Mouse (Mus musculus) intestine, embryonic 14.5 days (tissue): ENCODE data around the gene Gprasp2. TPM values are rescaled to one million over a fixed set of nuclear protein-coding genes. Genes with fewer than 3 reads are reported as not detected.
"Not testable (repeated sequence)": the region's sequence is repeated elsewhere in the genome, so short reads cannot be mapped to it uniquely, and the experiment has no call there.

Experiments
- ATAC-seq: fragments of 200-750 bp; cut with Nextera tagmentation; replicated peaks from 2 replicates; pipeline ENCODE4 v1.8.0; 2017; ENCODE audit warnings: low read depth, moderate number of reproducible peaks, moderate TSS enrichment, moderate library complexity; ENCODE audit not compliant: low FRiP score, low TSS enrichment
- DNase-seq: peaks from one replicate; pipeline ENCODE4 v3.0.0-alpha.2; 2018; ENCODE audit warnings: low spot score
- H3K27ac ChIP-seq: fragments of 300-500 bp; sonication (generic); 2 replicates; pipeline ENCODE4 v1.5.1; 2014; ENCODE audit warnings: low read depth, mild to moderate bottlenecking, control low read depth
- H3K27me3 ChIP-seq: fragments of 300-500 bp; sonication (generic); replicated peaks from 2 replicates; pipeline ENCODE4 v1.6.1; 2014; ENCODE audit warnings: low read length, control low read depth; ENCODE audit not compliant: control insufficient read depth, insufficient read depth
- H3K36me3 ChIP-seq: fragments of 300-500 bp; sonication (generic); 2 replicates; pipeline ENCODE4 v1.6.1; 2014; ENCODE audit warnings: low read length, control low read depth; ENCODE audit not compliant: control insufficient read depth, insufficient read depth
- H3K4me1 ChIP-seq: fragments of 300-500 bp; sonication (generic); replicated peaks from 2 replicates; pipeline ENCODE4 v1.6.1; 2014; ENCODE audit warnings: low read length, control low read depth, mixed read lengths; ENCODE audit not compliant: control insufficient read depth, insufficient read depth
- H3K4me2 ChIP-seq: fragments of 300-500 bp; sonication (generic); 2 replicates; pipeline ENCODE4 v1.6.1; 2014; ENCODE audit warnings: low read length
- H3K4me3 ChIP-seq: fragments of 300-500 bp; sonication (generic); 2 replicates; pipeline ENCODE4 v1.5.1; 2014; ENCODE audit warnings: low read depth, low read length, control low read depth, mixed read lengths
- H3K9ac ChIP-seq: fragments of 300-500 bp; sonication (generic); 2 replicates; pipeline ENCODE4 v1.6.1; 2014; ENCODE audit warnings: mild to moderate bottlenecking, low read length
- H3K9me3 ChIP-seq: fragments of 300-500 bp; sonication (generic); 2 replicates; pipeline ENCODE4 v1.6.1; 2016; ENCODE audit warnings: low read length, control low read depth; ENCODE audit not compliant: control insufficient read depth
- WGBS: fragments of 180-500 bp; shearing (Covaris S2); extraction: QIAGEN DNeasy Blood & Tissue Kit; methylation state at CpG from one replicate; pipeline ENCODE4 v1.1.7; 2014; 5-methylcytosine and 5-hydroxymethylcytosine counted together
- polyA plus RNA-seq: library from polyadenylated mRNA; unstranded; fragments of >200 nt; fragmentation: Nextera tagmentation; extraction: Ambion mirVana; gene quantifications from 2 replicates; pipeline ENCODE4 v1.2.1, GENCODE M21; 2014

The Gprasp2 gene
- polyA plus RNA-seq, 1 experiment from 2014 or later, result 19.8 TPM

GRCm38 (mm10) chrX:135835896-135836295 lies 2.9 kb upstream of the Gprasp2 start:
- WGBS, result 50% methylated on average over 1 of the region's 1 CpGs

GRCm38 (mm10) chrX:135837896-135838295 lies 938 bp upstream of the Gprasp2 start:
- DNase-seq (no peak), ATAC-seq (no peak)
- no peak overlapping the region for H3K4me3 ChIP-seq
- H3K27me3 ChIP-seq, result no peaks in the 10 kb centered on the region
- 74% methylated on average over 2 of the region's 2 CpGs for WGBS
- H3K4me2 ChIP-seq, result no peak overlapping the region
- no peaks in the 10 kb centered on the region for H3K9me3 ChIP-seq
- no peak overlapping the region for H3K9ac ChIP-seq
- no peaks in the 10 kb centered on the region for H3K36me3 ChIP-seq
- no peaks in the 10 kb centered on the region for H3K4me1 ChIP-seq
- H3K27ac ChIP-seq, result no peak overlapping the region

More at GRCm38 (mm10) chrX:135835896-135836295, 2.9 kb upstream of the Gprasp2 start:
- not testable (repeated sequence) for DNase-seq, H3K4me1 ChIP-seq, ATAC-seq, H3K27ac ChIP-seq, H3K9ac ChIP-seq, H3K9me3 ChIP-seq, H3K27me3 ChIP-seq, H3K4me2 ChIP-seq, H3K4me3 ChIP-seq, H3K36me3 ChIP-seq

GRCm38 (mm10) chrX:135839397-135840391 lies 860 bp downstream of the Gprasp2 start:
- 8% methylated on average over 16 of the region's 17 CpGs for WGBS
- peak; percentile 52 for ATAC-seq
- peak overlapping the region; percentile 58 for H3K4me2 ChIP-seq
- not testable (repeated sequence) for H3K4me1 ChIP-seq, H3K27me3 ChIP-seq, H3K36me3 ChIP-seq, H3K9me3 ChIP-seq, H3K27ac ChIP-seq
- 0 out of 2 replicates have a peak overlapping the region, but pooled peaks have one; percentile 16 for H3K9ac ChIP-seq
- peak overlapping the region; percentile 39 for H3K4me3 ChIP-seq
- DNase-seq, result peak; percentile 51

GRCm38 (mm10) chrX:135866806-135867205 lies 28.0 kb downstream of the Gprasp2 start:
- H3K9me3 ChIP-seq, H3K9ac ChIP-seq, H3K27me3 ChIP-seq, H3K4me3 ChIP-seq, H3K4me2 ChIP-seq, H3K4me1 ChIP-seq, DNase-seq, H3K36me3 ChIP-seq, ATAC-seq, H3K27ac ChIP-seq: not testable (repeated sequence)
- 74% methylated on average over 9 of the region's 9 CpGs for WGBS

GRCm38 (mm10) chrX:135876679-135877078 lies 37.8 kb downstream of the Gprasp2 start:
- 91% methylated on average over 1 of the region's 1 CpGs for WGBS

GRCm38 (mm10) chrX:135879626-135880025 lies 40.8 kb downstream of the Gprasp2 start:
- no peak overlapping the region for H3K4me3 ChIP-seq
- DNase-seq (no peak), ATAC-seq (no peak)
- no peaks in the 10 kb centered on the region for H3K9me3 ChIP-seq
- H3K27ac ChIP-seq, result no peak overlapping the region
- H3K4me2 ChIP-seq, result no peak overlapping the region
- H3K27me3 ChIP-seq, result no peaks in the 10 kb centered on the region
- 87% methylated on average over 1 of the region's 1 CpGs for WGBS
- no peak overlapping the region for H3K9ac ChIP-seq
- no peaks in the 10 kb centered on the region for H3K36me3 ChIP-seq
- H3K4me1 ChIP-seq, result no peaks in the 10 kb centered on the region

More at GRCm38 (mm10) chrX:135876679-135877078, 37.8 kb downstream of the Gprasp2 start:
- no peaks in the 10 kb centered on the region for H3K9me3 ChIP-seq
- DNase-seq (no peak), ATAC-seq (no peak)
- no peak overlapping the region for H3K9ac ChIP-seq
- no peak overlapping the region for H3K4me3 ChIP-seq
- no peaks in the 10 kb centered on the region for H3K4me1 ChIP-seq
- no peak overlapping the region for H3K4me2 ChIP-seq
- H3K36me3 ChIP-seq, result no peaks in the 10 kb centered on the region
- no peaks in the 10 kb centered on the region for H3K27me3 ChIP-seq
- no peak overlapping the region for H3K27ac ChIP-seq

- ATAC-seq (peak; percentile 100), DNase-seq (peak; percentile 85)
- H3K4me2 ChIP-seq, result peak overlapping the region; percentile 50
- H3K9me3 ChIP-seq, result no peaks in the 10 kb centered on the region
- 19% methylated on average over 39 of the region's 41 CpGs for WGBS
- H3K4me3 ChIP-seq, result peak overlapping the region; percentile 58
- H3K4me1 ChIP-seq, result no peaks in the 10 kb centered on the region
- no peaks in the 10 kb centered on the region for H3K27me3 ChIP-seq
- H3K36me3 ChIP-seq, result peaks cover 19% of the 10 kb centered on the region
- H3K27ac ChIP-seq, result peak overlapping the region; percentile 73; the same call in 1 of the 2 replicates
- peak overlapping the region; percentile 62 for H3K9ac ChIP-seq
Measured at GRCm38 (mm10) chrX:135885411-135886233, 46.8 kb downstream of the Gprasp2 start.

GRCm38 (mm10) chrX:135886234-135886585 lies 47.4 kb downstream of the Gprasp2 start:
- H3K9me3 ChIP-seq, result no peaks in the 10 kb centered on the region
- H3K4me3 ChIP-seq, result peak overlapping the region; percentile 58
- DNase-seq, result no peak
- peak overlapping the region; percentile 73; the same call in 1 of the 2 replicates for H3K27ac ChIP-seq
- WGBS, result 1% methylated on average over 7 of the region's 11 CpGs
- H3K27me3 ChIP-seq, result no peaks in the 10 kb centered on the region
- ATAC-seq, result peak; percentile 59; the same call in 1 of the 2 replicates
- peak overlapping the region; percentile 62 for H3K9ac ChIP-seq
- no peaks in the 10 kb centered on the region for H3K4me1 ChIP-seq
- H3K36me3 ChIP-seq, result peaks cover 19% of the 10 kb centered on the region
- peak overlapping the region; percentile 50 for H3K4me2 ChIP-seq
